Mouse (Mus musculus) left cerebral cortex, postnatal 36 days (tissue): ENCODE measurements around the gene Ftcd. TPM values are rescaled to one million over a fixed set of nuclear protein-coding genes. Genes with fewer than 3 reads are reported as not detected.

ENCODE experiments used
- DNase-seq, 2 experiments: peaks; one replicate each; pipeline ENCODE4 v3.0.0; 2021 to 2022; ENCODE audit warnings: low spot score in 2 of 2, mixed read lengths in 1 of 2
- intact Hi-C: fragments of 180-260 bp; cut with DNase I; formaldehyde crosslinking; loops from one replicate; pipeline ENCODE4 v1.15.1; 2025
- total RNA-seq, 2 experiments: library from RNA; stranded (reverse); gene quantifications; 2 replicates each; pipeline ENCODE4 v1.2.3; 2021

The Ftcd gene
- not detected for total RNA-seq

GRCm38 (mm10) chr10:76575374-76575773 lies at the start of gene Ftcd:
TSS of gene Ftcd (plus strand) at chr10:76575648.
- DNase-seq: no peak
- intact Hi-C loops: no loop called here

GRCm38 (mm10) chr10:76530922-76531321 lies 44.5 kb upstream of the Ftcd start:
- intact Hi-C loops: loop anchor here (5.0 kb wide), 1 partner anchor 201 kb away; no protein-coding TSS in a partner anchor
- DNase-seq: no peak

- peak; percentile 97 for DNase-seq
- intact Hi-C loops: loop anchor here (5.0 kb wide), 1 partner anchor 201 kb away; no protein-coding TSS in a partner anchor
Measured at GRCm38 (mm10) chr10:76531375-76531774, 44.1 kb upstream of the Ftcd start, which contains the start of gene Lss. TSS of gene Lss (plus strand) at chr10:76531588.

GRCm38 (mm10) chr10:76531828-76532227 lies 43.6 kb upstream of the Ftcd start:
- DNase-seq: no peak
- intact Hi-C loops: loop anchor here (5.0 kb wide), 1 partner anchor 200 kb away; no protein-coding TSS in a partner anchor

- DNase-seq: no peak
- intact Hi-C loops: no loop called here
Measured at GRCm38 (mm10) chr10:76535526-76535925, 39.9 kb upstream of the Ftcd start.

GRCm38 (mm10) chr10:76537619-76538018 lies 37.8 kb upstream of the Ftcd start:
- intact Hi-C loops: no loop called here
- no peak for DNase-seq

GRCm38 (mm10) chr10:76541336-76542085 lies 33.9 kb upstream of the Ftcd start:
- DNase-seq: no peak
- intact Hi-C loops: no loop called here

GRCm38 (mm10) chr10:76542636-76543375 lies 32.6 kb upstream of the Ftcd start:
- intact Hi-C loops: no loop called here
- no peak for DNase-seq

GRCm38 (mm10) chr10:76546566-76546965 lies 28.9 kb upstream of the Ftcd start:
- intact Hi-C loops: no loop called here

GRCm38 (mm10) chr10:76548218-76548617 lies 27.2 kb upstream of the Ftcd start:
- no peak for DNase-seq
- intact Hi-C loops: no loop called here

More at GRCm38 (mm10) chr10:76546566-76546965, 28.9 kb upstream of the Ftcd start:
- DNase-seq: no peak

GRCm38 (mm10) chr10:76550458-76550857 lies 25.0 kb upstream of the Ftcd start:
- intact Hi-C loops: loop anchor here (5.0 kb wide), 1 partner anchor 182 kb away; no protein-coding TSS in a partner anchor
- no peak for DNase-seq

GRCm38 (mm10) chr10:76551556-76551955 lies 23.9 kb upstream of the Ftcd start:
- no peak for DNase-seq
- intact Hi-C loops: loop anchor here (5.0 kb wide), 1 partner anchor 181 kb away; no protein-coding TSS in a partner anchor

GRCm38 (mm10) chr10:76554061-76554460 lies 21.4 kb upstream of the Ftcd start:
- no peak for DNase-seq
- intact Hi-C loops: loop anchor here (5.0 kb wide), 1 partner anchor 178 kb away; no protein-coding TSS in a partner anchor

GRCm38 (mm10) chr10:76561972-76562371 lies 13.5 kb upstream of the Ftcd start, which contains the start of gene Spatc1l:
TSS of gene Spatc1l (plus strand) at chr10:76562272.
- DNase-seq: no peak
- intact Hi-C loops: no loop called here

GRCm38 (mm10) chr10:76569996-76570685 lies 5.3 kb upstream of the Ftcd start:
- intact Hi-C loops: no loop called here

GRCm38 (mm10) chr10:76571070-76571469 lies 4.4 kb upstream of the Ftcd start:
- intact Hi-C loops: no loop called here
- no peak for DNase-seq

More at GRCm38 (mm10) chr10:76569996-76570685, 5.3 kb upstream of the Ftcd start:
- no peak for DNase-seq

- intact Hi-C loops: no loop called here
- DNase-seq: no peak
Measured at GRCm38 (mm10) chr10:76572151-76572550, 3.3 kb upstream of the Ftcd start.

- no peak for DNase-seq
- intact Hi-C loops: no loop called here
Measured at GRCm38 (mm10) chr10:76576920-76577319, 1.5 kb downstream of the Ftcd start.

GRCm38 (mm10) chr10:76584138-76584537 lies 8.7 kb downstream of the Ftcd start:
- no peak for DNase-seq
- intact Hi-C loops: no loop called here

GRCm38 (mm10) chr10:76586190-76586589 lies 10.7 kb downstream of the Ftcd start:
- intact Hi-C loops: no loop called here
- DNase-seq: no peak
